Mouse (Mus musculus) thymus, adult 2 months (tissue): ENCODE measurements around the gene Usp49.

Experiments
- CTCF ChIP-seq: fragments of 200-500 bp; IDR thresholded peaks from 2 replicates; pipeline ENCODE4 v1.5.1; 2012; ENCODE audit warnings: mild to moderate bottlenecking, control low read depth, low read length, moderate library complexity, borderline replicate concordance; ENCODE audit not compliant: control insufficient read depth, poor library complexity, insufficient read depth; ENCODE audit errors: extremely low read depth
- POLR2A ChIP-seq: fragments of 200-500 bp; IDR thresholded peaks from 2 replicates; pipeline ENCODE4 v1.6.1; 2012; ENCODE audit warnings: mild to moderate bottlenecking, low read length, control low read depth, moderate library complexity; ENCODE audit not compliant: control insufficient read depth, poor library complexity, insufficient read depth; ENCODE audit errors: extremely low read depth

- TF ChIP-seq CTCF: no peak
- TF ChIP-seq POLR2A: no peak
These were observed 82.5 kb downstream of the Usp49 start for GRCm38 (mm10) chr17:47712889-47713571.
